Mouse (Mus musculus): ENCODE results near the gene Rgs12. TPM values are rescaled to one million over a fixed set of nuclear protein-coding genes. Genes with fewer than 3 reads are reported as not detected.

Gene Rgs12
- polyA plus RNA-seq, 1 experiment = 50.6 TPM

DNA sequence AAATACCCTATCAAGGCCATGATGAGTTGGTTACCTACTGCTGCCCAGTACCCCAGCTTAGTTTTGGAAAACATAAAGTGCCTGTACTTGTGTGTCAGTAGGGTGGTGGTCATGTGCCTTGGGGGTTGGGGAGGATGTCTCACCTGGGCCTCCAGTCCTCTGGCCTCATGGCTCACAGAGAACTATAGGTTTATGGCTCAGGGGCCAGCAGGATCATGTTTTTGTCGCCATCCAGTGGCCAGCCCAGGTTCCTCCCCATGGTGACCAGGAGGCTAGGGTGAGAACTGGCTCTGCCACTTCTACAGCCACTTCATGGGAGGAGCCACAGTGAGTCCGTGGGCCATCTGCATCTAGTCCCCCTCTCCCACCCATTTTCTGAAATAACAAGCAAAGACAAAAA lies 75.7 kb downstream of the Rgs12 start:
- no peak overlapping the region for H3ac ChIP-seq (ENCODE audit: control insufficient read depth, insufficient read length, low read depth)
- no peak overlapping the region for H3K4me3 ChIP-seq (ENCODE audit: insufficient read depth, poor library complexity, severe bottlenecking)
- TF ChIP-seq MAX (IDR thresholded peaks at IDR 0.05) (no peak), USF1 (IDR thresholded peaks at IDR 0.05; ENCODE audit: low read depth) (no peak), CTCF (IDR thresholded peaks at IDR 0.05; ENCODE audit: control insufficient read depth, insufficient read depth, insufficient read length) (peak; percentile 78)
- peaks cover 45% of the 10 kb centered on the region for H3K36me3 ChIP-seq (ENCODE audit: control insufficient read depth, insufficient read depth)
- H3K27me3 ChIP-seq (ENCODE audit: control insufficient read depth, insufficient read depth, insufficient read length) = no peaks in the 10 kb centered on the region
- H3K79me3 ChIP-seq (ENCODE audit: low read depth) = no peaks in the 10 kb centered on the region
- no peaks in the 10 kb centered on the region for H3K79me2 ChIP-seq (ENCODE audit: control insufficient read depth, insufficient read depth)

DNA sequence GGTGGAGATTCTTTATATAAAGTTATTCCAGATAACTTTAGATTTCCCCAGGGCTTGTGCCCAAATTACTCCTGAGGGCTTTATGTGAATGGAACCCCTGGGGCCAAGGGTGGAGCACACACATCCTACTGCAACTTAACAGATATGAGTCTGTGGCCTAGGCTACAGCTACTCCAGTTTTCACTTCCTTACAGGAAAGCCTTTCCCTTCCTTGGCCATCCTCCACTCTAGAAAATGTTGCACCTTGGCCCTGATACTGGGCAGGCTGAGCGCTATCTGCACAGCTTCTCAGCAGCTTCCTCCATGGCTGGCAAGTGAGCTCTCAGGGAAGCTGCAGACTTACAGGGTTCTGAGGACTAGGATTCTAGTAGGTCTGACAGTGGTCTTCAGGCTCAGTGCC lies 80.1 kb downstream of the Rgs12 start:
- Histone ChIP-seq H3ac (ENCODE audit: control insufficient read depth, insufficient read length, low read depth) (no peak overlapping the region), H3K79me2 (ENCODE audit: control insufficient read depth, insufficient read depth) (no peaks in the 10 kb centered on the region), H3K79me3 (ENCODE audit: low read depth) (no peaks in the 10 kb centered on the region), H3K4me3 (ENCODE audit: insufficient read depth, poor library complexity, severe bottlenecking) (no peak overlapping the region), H3K27me3 (ENCODE audit: control insufficient read depth, insufficient read depth, insufficient read length) (no peaks in the 10 kb centered on the region), H3K36me3 (ENCODE audit: control insufficient read depth, insufficient read depth) (peaks cover 33% of the 10 kb centered on the region)
- TF ChIP-seq MAX (IDR thresholded peaks at IDR 0.05) = no peak
- TF ChIP-seq FOSL1 (IDR thresholded peaks at IDR 0.05; ENCODE audit: insufficient read depth, low read length, poor library complexity, severe bottlenecking) = no peak
- no peak for TF ChIP-seq CEBPB (IDR thresholded peaks at IDR 0.05; ENCODE audit: low read depth)

DNA sequence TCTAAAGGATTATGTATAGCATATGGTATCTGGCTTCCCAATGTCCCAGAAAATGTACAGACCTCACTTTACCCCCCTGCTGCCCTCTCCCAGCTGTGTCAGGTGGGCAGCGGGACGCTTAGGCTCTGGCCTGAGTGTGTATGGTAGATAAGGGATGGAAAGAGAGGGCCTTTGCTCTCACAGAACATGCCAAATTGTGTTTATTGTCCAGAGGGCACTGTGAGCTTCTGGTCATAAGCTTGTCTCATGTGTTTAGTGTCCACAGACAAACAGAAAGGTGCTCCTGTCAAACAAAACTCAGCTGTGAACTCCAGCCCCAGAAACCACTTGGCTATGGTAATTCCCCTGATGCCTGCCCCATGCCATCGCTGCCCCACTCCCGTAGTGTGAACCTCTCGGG lies 80.5 kb downstream of the Rgs12 start:
- Histone ChIP-seq H3K79me3 (ENCODE audit: low read depth) (no peaks in the 10 kb centered on the region), H3K36me3 (ENCODE audit: control insufficient read depth, insufficient read depth) (peaks cover 33% of the 10 kb centered on the region)

DNA sequence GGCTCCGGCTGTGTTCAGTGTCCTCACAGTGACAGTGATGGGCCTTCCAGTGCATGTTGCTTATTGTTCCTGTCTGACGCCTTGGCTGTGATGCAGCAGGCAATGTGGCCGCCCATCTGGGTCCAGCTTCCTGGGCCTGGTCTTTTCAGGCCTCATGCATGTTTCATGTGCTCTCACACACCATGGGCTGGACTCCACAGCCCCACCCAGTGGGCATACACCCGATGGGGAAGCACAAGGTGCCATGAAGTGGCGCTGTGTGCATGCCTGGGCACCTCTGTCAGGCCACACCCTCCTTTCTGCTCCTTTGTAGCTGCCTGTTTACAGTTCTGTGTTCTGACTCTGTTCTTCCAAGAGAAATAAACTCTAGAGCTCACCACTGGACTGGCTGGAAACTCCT lies 83.8 kb downstream of the Rgs12 start:
- no peak overlapping the region for H3K4me3 ChIP-seq (ENCODE audit: insufficient read depth, poor library complexity, severe bottlenecking)
- H3K27me3 ChIP-seq (ENCODE audit: control insufficient read depth, insufficient read depth, insufficient read length) = no peaks in the 10 kb centered on the region
- peaks cover 9% of the 10 kb centered on the region for H3K36me3 ChIP-seq (ENCODE audit: control insufficient read depth, insufficient read depth)
- H3K79me3 ChIP-seq (ENCODE audit: low read depth) = no peaks in the 10 kb centered on the region
- TF ChIP-seq CEBPB (IDR thresholded peaks at IDR 0.05; ENCODE audit: low read depth) (no peak), CTCF (IDR thresholded peaks at IDR 0.05; ENCODE audit: control insufficient read depth, insufficient read depth, insufficient read length) (peak; percentile 29)
- H3ac ChIP-seq (ENCODE audit: control insufficient read depth, insufficient read length, low read depth) = no peak overlapping the region
- H3K79me2 ChIP-seq (ENCODE audit: control insufficient read depth, insufficient read depth) = no peaks in the 10 kb centered on the region

More for the DNA sequence above, 80.5 kb downstream of the Rgs12 start:
- TF ChIP-seq MYOD1 (IDR thresholded peaks at IDR 0.05; ENCODE audit: control insufficient read depth, insufficient read length, low read depth) (no peak), FOSL1 (IDR thresholded peaks at IDR 0.05; ENCODE audit: insufficient read depth, low read length, poor library complexity, severe bottlenecking) (no peak), MYOG (IDR thresholded peaks at IDR 0.05; ENCODE audit: control insufficient read depth, extremely low read depth, insufficient read length) (no peak), CTCF (IDR thresholded peaks at IDR 0.05; ENCODE audit: control insufficient read depth, insufficient read depth, insufficient read length) (no peak), USF1 (IDR thresholded peaks at IDR 0.05; ENCODE audit: low read depth) (no peak), CEBPB (IDR thresholded peaks at IDR 0.05; ENCODE audit: low read depth) (no peak), MAX (IDR thresholded peaks at IDR 0.05) (no peak)
- Histone ChIP-seq H3K4me3 (ENCODE audit: insufficient read depth, poor library complexity, severe bottlenecking) (no peak overlapping the region), H3K79me2 (ENCODE audit: control insufficient read depth, insufficient read depth) (no peaks in the 10 kb centered on the region), H3K27me3 (ENCODE audit: control insufficient read depth, insufficient read depth, insufficient read length) (no peaks in the 10 kb centered on the region), H3ac (ENCODE audit: control insufficient read depth, insufficient read length, low read depth) (no peak overlapping the region)

DNA sequence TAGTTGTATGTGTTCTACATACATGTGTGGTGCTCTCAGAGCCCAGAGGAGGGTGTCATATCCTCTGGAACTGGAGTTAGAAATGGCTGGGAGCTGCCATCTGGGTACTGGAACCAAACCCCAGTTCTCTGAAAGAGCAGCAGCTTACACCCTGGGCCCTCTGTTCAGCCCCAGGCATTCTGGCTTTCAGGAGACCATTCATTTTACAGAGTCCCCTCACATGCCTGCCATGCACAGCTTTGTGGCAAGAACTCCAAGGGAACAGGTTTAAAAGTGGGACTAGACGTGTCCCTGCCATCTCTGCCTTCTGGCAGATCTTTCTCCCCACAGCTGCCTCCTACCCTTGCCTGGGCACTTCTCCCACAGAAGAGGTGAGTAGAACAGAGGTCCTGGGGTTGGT lies 84.4 kb downstream of the Rgs12 start:
- no peak overlapping the region for H3K4me3 ChIP-seq (ENCODE audit: insufficient read depth, poor library complexity, severe bottlenecking)
- no peaks in the 10 kb centered on the region for H3K27me3 ChIP-seq (ENCODE audit: control insufficient read depth, insufficient read depth, insufficient read length)
- H3K36me3 ChIP-seq (ENCODE audit: control insufficient read depth, insufficient read depth) = peaks cover 5% of the 10 kb centered on the region
- no peaks in the 10 kb centered on the region for H3K79me2 ChIP-seq (ENCODE audit: control insufficient read depth, insufficient read depth)
- H3ac ChIP-seq (ENCODE audit: control insufficient read depth, insufficient read length, low read depth) = no peak overlapping the region
- H3K79me3 ChIP-seq (ENCODE audit: low read depth) = no peaks in the 10 kb centered on the region
- TF ChIP-seq MYOD1 (IDR thresholded peaks at IDR 0.05; ENCODE audit: control insufficient read depth, insufficient read length, low read depth) = no peak
- TF ChIP-seq CTCF (IDR thresholded peaks at IDR 0.05; ENCODE audit: control insufficient read depth, insufficient read depth, insufficient read length) = no peak
- TF ChIP-seq CEBPB (IDR thresholded peaks at IDR 0.05; ENCODE audit: low read depth) = no peak
- TF ChIP-seq FOSL1 (IDR thresholded peaks at IDR 0.05; ENCODE audit: insufficient read depth, low read length, poor library complexity, severe bottlenecking) = no peak
- TF ChIP-seq MAX (IDR thresholded peaks at IDR 0.05) = no peak
- no peak for TF ChIP-seq MYOG (IDR thresholded peaks at IDR 0.05; ENCODE audit: control insufficient read depth, extremely low read depth, insufficient read length)
- no peak for TF ChIP-seq USF1 (IDR thresholded peaks at IDR 0.05; ENCODE audit: low read depth)

DNA sequence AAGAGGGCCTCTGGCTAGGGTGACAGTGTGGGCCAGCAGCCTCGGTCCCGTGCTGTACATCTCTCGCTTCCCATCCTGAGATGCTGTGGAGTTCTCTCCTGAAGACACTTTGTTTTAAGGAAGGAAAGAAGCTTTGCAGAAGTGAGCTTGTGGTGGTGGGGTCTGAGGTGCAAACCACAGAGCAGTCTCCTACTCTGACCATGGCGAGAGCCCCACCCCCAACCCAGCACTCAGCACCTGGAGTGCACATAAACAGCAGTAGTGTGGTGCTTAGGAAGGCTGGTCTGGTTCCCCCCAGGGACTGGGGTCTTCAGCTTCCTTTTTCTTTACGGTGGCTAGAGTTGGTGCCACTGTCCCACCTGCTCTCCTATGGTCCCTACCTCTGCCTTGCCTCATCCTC lies 85.9 kb downstream of the Rgs12 start:
- no peaks in the 10 kb centered on the region for H3K27me3 ChIP-seq (ENCODE audit: control insufficient read depth, insufficient read depth, insufficient read length)
- no peak overlapping the region for H3K4me3 ChIP-seq (ENCODE audit: insufficient read depth, poor library complexity, severe bottlenecking)
- no peaks in the 10 kb centered on the region for H3K79me3 ChIP-seq (ENCODE audit: low read depth)
- H3K79me2 ChIP-seq (ENCODE audit: control insufficient read depth, insufficient read depth) = no peaks in the 10 kb centered on the region
- TF ChIP-seq MYOD1 (IDR thresholded peaks at IDR 0.05; ENCODE audit: control insufficient read depth, insufficient read length, low read depth) (no peak), CEBPB (IDR thresholded peaks at IDR 0.05; ENCODE audit: low read depth) (no peak), FOSL1 (IDR thresholded peaks at IDR 0.05; ENCODE audit: insufficient read depth, low read length, poor library complexity, severe bottlenecking) (no peak), USF1 (IDR thresholded peaks at IDR 0.05; ENCODE audit: low read depth) (no peak), MAX (IDR thresholded peaks at IDR 0.05) (no peak), MYOG (IDR thresholded peaks at IDR 0.05; ENCODE audit: control insufficient read depth, extremely low read depth, insufficient read length) (no peak), CTCF (IDR thresholded peaks at IDR 0.05; ENCODE audit: control insufficient read depth, insufficient read depth, insufficient read length) (no peak)
- H3K36me3 ChIP-seq (ENCODE audit: control insufficient read depth, insufficient read depth) = no peaks in the 10 kb centered on the region
- H3ac ChIP-seq (ENCODE audit: control insufficient read depth, insufficient read length, low read depth) = no peak overlapping the region
